Mouse (Mus musculus) heart, embryonic 10.5 days (tissue): ENCODE data around the gene Nkd1. TPM values are rescaled to one million over a fixed set of nuclear protein-coding genes. Genes with fewer than 3 reads are reported as not detected.

Experiments
- DNase-seq: peaks from one replicate; pipeline ENCODE4 v3.0.0-alpha.2; 2017; ENCODE audit warnings: low spot score
- H3K27ac ChIP-seq: fragments of 300-500 bp; sonication (generic); 2 replicates; pipeline ENCODE4 v1.5.1; 2016; ENCODE audit warnings: mild to moderate bottlenecking
- H3K27me3 ChIP-seq: fragments of 300-500 bp; sonication (generic); 2 replicates; pipeline ENCODE4 v1.6.1; 2016; ENCODE audit warnings: mild to moderate bottlenecking; ENCODE audit not compliant: poor library complexity, insufficient read depth, severe bottlenecking
- H3K36me3 ChIP-seq: fragments of 300-500 bp; sonication (generic); 2 replicates; pipeline ENCODE4 v1.6.1; 2016; ENCODE audit warnings: mild to moderate bottlenecking, moderate library complexity
- H3K4me1 ChIP-seq: fragments of 300-500 bp; sonication (generic); 2 replicates; pipeline ENCODE4 v1.6.1; 2016; ENCODE audit warnings: mild to moderate bottlenecking
- H3K4me3 ChIP-seq: fragments of 300-500 bp; sonication (generic); 2 replicates; pipeline ENCODE4 v1.5.1; 2016; ENCODE audit warnings: mild to moderate bottlenecking, moderate library complexity
- H3K9me3 ChIP-seq: fragments of 300-500 bp; sonication (generic); 2 replicates; pipeline ENCODE4 v1.6.1; 2016; ENCODE audit warnings: mild to moderate bottlenecking, moderate library complexity
- WGBS: fragments of 180-500 bp; shearing (Covaris S2); methylation state at CpG from one replicate; pipeline ENCODE4 v1.1.7; 2016; 5-methylcytosine and 5-hydroxymethylcytosine counted together
- polyA plus RNA-seq: library from polyadenylated mRNA; unstranded; fragments of >200 nt; fragmentation: Nextera tagmentation; extraction: Ambion mirVana; gene quantifications from 2 replicates; pipeline ENCODE4 v1.2.1, GENCODE M21; 2016

The Nkd1 gene
- polyA plus RNA-seq, 1 experiment from 2014 or later: 38.0 TPM

- H3K27ac ChIP-seq: no peak overlapping the region
Observed at GRCm38 (mm10) chr8:88588205-88588889, 67.2 kb downstream of the Nkd1 start.

GRCm38 (mm10) chr8:88590226-88590625 is 69.1 kb downstream of the Nkd1 start:
- Histone ChIP-seq H3K27me3 (peaks cover 10% of the 10 kb centered on the region; the same call in 1 of the 2 replicates), H3K4me1 (peaks cover 10% of the 10 kb centered on the region; the same call in 1 of the 2 replicates), H3K27ac (no peak overlapping the region), H3K36me3 (peaks cover 23% of the 10 kb centered on the region), H3K9me3 (no peaks in the 10 kb centered on the region), H3K4me3 (no peak overlapping the region)
- no peak for DNase-seq
- 84% methylated on average over 6 of the region's 6 CpGs for WGBS

More at GRCm38 (mm10) chr8:88588205-88588889, 67.2 kb downstream of the Nkd1 start:
- Histone ChIP-seq H3K4me3 (no peak overlapping the region), H3K27me3 (peaks cover 15% of the 10 kb centered on the region; the same call in 1 of the 2 replicates), H3K9me3 (no peaks in the 10 kb centered on the region), H3K36me3 (peaks cover 25% of the 10 kb centered on the region), H3K4me1 (peaks cover 29% of the 10 kb centered on the region; the same call in 1 of the 2 replicates)
- DNase-seq: no peak
- WGBS: 88% methylated on average over 8 of the region's 8 CpGs

- H3K27me3 ChIP-seq: peaks cover 15% of the 10 kb centered on the region; the same call in 1 of the 2 replicates
- no peaks in the 10 kb centered on the region for H3K9me3 ChIP-seq
- H3K4me3 ChIP-seq: no peak overlapping the region
- peaks cover 21% of the 10 kb centered on the region for H3K36me3 ChIP-seq
- no peak overlapping the region for H3K27ac ChIP-seq
- WGBS: 95% methylated on average over 1 of the region's 1 CpGs
- DNase-seq: no peak
- peaks cover 10% of the 10 kb centered on the region; the same call in 1 of the 2 replicates for H3K4me1 ChIP-seq
Observed at GRCm38 (mm10) chr8:88593947-88594346, 72.8 kb downstream of the Nkd1 start.

- WGBS: 81% methylated on average over 12 of the region's 12 CpGs
Observed at GRCm38 (mm10) chr8:88596042-88596441, 74.9 kb downstream of the Nkd1 start.

GRCm38 (mm10) chr8:88598578-88598977 is 77.4 kb downstream of the Nkd1 start:
- Histone ChIP-seq H3K27ac (no peak overlapping the region), H3K4me1 (peaks cover 7% of the 10 kb centered on the region; the same call in 1 of the 2 replicates), H3K9me3 (no peaks in the 10 kb centered on the region), H3K4me3 (no peak overlapping the region), H3K36me3 (no peaks in the 10 kb centered on the region), H3K27me3 (peaks cover 5% of the 10 kb centered on the region; the same call in 1 of the 2 replicates)
- 54% methylated on average over 5 of the region's 5 CpGs for WGBS
- DNase-seq: no peak

More at GRCm38 (mm10) chr8:88596042-88596441, 74.9 kb downstream of the Nkd1 start:
- Histone ChIP-seq H3K4me1 (peaks cover 7% of the 10 kb centered on the region; the same call in 1 of the 2 replicates), H3K36me3 (peaks cover 9% of the 10 kb centered on the region; the same call in 1 of the 2 replicates), H3K4me3 (no peak overlapping the region), H3K27me3 (peaks cover 5% of the 10 kb centered on the region; the same call in 1 of the 2 replicates), H3K9me3 (no peaks in the 10 kb centered on the region), H3K27ac (no peak overlapping the region)
- no peak for DNase-seq

GRCm38 (mm10) chr8:88599491-88599890 is 78.3 kb downstream of the Nkd1 start:
- WGBS: 81% methylated on average over 7 of the region's 7 CpGs
- H3K4me1 ChIP-seq: peaks cover 16% of the 10 kb centered on the region
- H3K27ac ChIP-seq: no peak overlapping the region
- H3K27me3 ChIP-seq: peaks cover 5% of the 10 kb centered on the region; the same call in 1 of the 2 replicates
- H3K9me3 ChIP-seq: no peaks in the 10 kb centered on the region
- no peak for DNase-seq
- no peak overlapping the region for H3K4me3 ChIP-seq
- no peaks in the 10 kb centered on the region for H3K36me3 ChIP-seq

- H3K4me1 ChIP-seq: peaks cover 14% of the 10 kb centered on the region
- DNase-seq: no peak
- 7% methylated on average over 10 of the region's 10 CpGs for WGBS
- peak overlapping the region; percentile 62; the same call in 1 of the 2 replicates for H3K27ac ChIP-seq
- peak overlapping the region; percentile 47 for H3K4me3 ChIP-seq
- H3K36me3 ChIP-seq: no peaks in the 10 kb centered on the region
- no peaks in the 10 kb centered on the region for H3K9me3 ChIP-seq
- no peaks in the 10 kb centered on the region for H3K27me3 ChIP-seq
Observed at GRCm38 (mm10) chr8:88603446-88603989, 82.4 kb downstream of the Nkd1 start.

GRCm38 (mm10) chr8:88604065-88605038 is 83.2 kb downstream of the Nkd1 start:
- Histone ChIP-seq H3K36me3 (no peaks in the 10 kb centered on the region), H3K4me1 (peaks cover 9% of the 10 kb centered on the region; the same call in 1 of the 2 replicates), H3K4me3 (peak overlapping the region; percentile 47), H3K27ac (peak overlapping the region; percentile 62; the same call in 1 of the 2 replicates), H3K27me3 (no peaks in the 10 kb centered on the region), H3K9me3 (no peaks in the 10 kb centered on the region)
- WGBS: 10% methylated on average over 20 of the region's 20 CpGs
- DNase-seq: peak; percentile 90

GRCm38 (mm10) chr8:88605361-88606040 is 84.3 kb downstream of the Nkd1 start:
- Histone ChIP-seq H3K4me3 (no peak overlapping the region), H3K9me3 (no peaks in the 10 kb centered on the region), H3K27me3 (no peaks in the 10 kb centered on the region; the same call in 1 of the 2 replicates), H3K27ac (no peak overlapping the region), H3K4me1 (peaks cover 9% of the 10 kb centered on the region; the same call in 1 of the 2 replicates), H3K36me3 (no peaks in the 10 kb centered on the region)
- WGBS: 62% methylated on average over 13 of the region's 13 CpGs
- no peak for DNase-seq

- Histone ChIP-seq H3K4me1 (peaks cover 5% of the 10 kb centered on the region; the same call in 1 of the 2 replicates), H3K27ac (no peak overlapping the region), H3K9me3 (no peaks in the 10 kb centered on the region), H3K4me3 (no peak overlapping the region), H3K27me3 (peaks cover 4% of the 10 kb centered on the region; the same call in 1 of the 2 replicates), H3K36me3 (no peaks in the 10 kb centered on the region)
- WGBS: 65% methylated on average over 8 of the region's 8 CpGs
- DNase-seq: no peak
Observed at GRCm38 (mm10) chr8:88609036-88609435, 87.9 kb downstream of the Nkd1 start.

GRCm38 (mm10) chr8:88610271-88610670 is 89.1 kb downstream of the Nkd1 start:
- no peaks in the 10 kb centered on the region for H3K9me3 ChIP-seq
- peaks cover 13% of the 10 kb centered on the region for H3K27me3 ChIP-seq
- no peaks in the 10 kb centered on the region for H3K4me1 ChIP-seq
- no peak for DNase-seq
- WGBS: 77% methylated on average over 6 of the region's 6 CpGs
- H3K36me3 ChIP-seq: no peaks in the 10 kb centered on the region
- no peak overlapping the region for H3K27ac ChIP-seq
- no peak overlapping the region for H3K4me3 ChIP-seq

GRCm38 (mm10) chr8:88614981-88615380 is 93.8 kb downstream of the Nkd1 start:
- H3K36me3 ChIP-seq: no peaks in the 10 kb centered on the region
- H3K27ac ChIP-seq: no peak overlapping the region
- DNase-seq: no peak
- 63% methylated on average over 5 of the region's 5 CpGs for WGBS
- H3K4me1 ChIP-seq: no peaks in the 10 kb centered on the region
- H3K9me3 ChIP-seq: no peaks in the 10 kb centered on the region
- H3K4me3 ChIP-seq: no peak overlapping the region
- H3K27me3 ChIP-seq: peaks cover 25% of the 10 kb centered on the region
